Mouse (Mus musculus): ENCODE results near the gene Kcnmb4. TPM values are rescaled to one million over a fixed set of nuclear protein-coding genes. Genes with fewer than 3 reads are reported as not detected.

Gene Kcnmb4
- polyA plus RNA-seq, 1 experiment from 2014 or later, result 1.5 TPM

GRCm38 (mm10) chr10:116475725-116476124, 2.0 kb upstream of the Kcnmb4 start:
- DNase-seq (ENCODE audit: low spot score), result no peak
- Histone ChIP-seq H3K4me1 (replicated peaks; ENCODE audit: insufficient read depth, low read length) (peaks cover 6% of the 10 kb centered on the region; the same call in 1 of the 2 replicates), H3K27me3 (ENCODE audit: insufficient read depth, low read length) (no peaks in the 10 kb centered on the region; the same call in 1 of the 2 replicates), H3K36me3 (ENCODE audit: insufficient read depth, low read length) (no peaks in the 10 kb centered on the region), H3K9me3 (replicated peaks; ENCODE audit: low read length) (no peaks in the 10 kb centered on the region), H3K4me3 (replicated peaks; ENCODE audit: low read depth, low read length) (no peak overlapping the region), H3K9ac (ENCODE audit: low read depth, low read length) (no peak overlapping the region), H3K27ac (no peak overlapping the region), H3K4me2 (ENCODE audit: low read length) (no peak overlapping the region)
- no peak for ATAC-seq (replicated peaks; ENCODE audit: low FRiP score, low read depth)
- no peak for TF ChIP-seq CTCF (IDR thresholded peaks at IDR 0.05; ENCODE audit: low read depth)
- 51% methylated on average over 6 of the region's 6 CpGs for WGBS

GRCm38 (mm10) chr10:116473071-116473758, 463 bp downstream of the Kcnmb4 start:
- Histone ChIP-seq H3K9ac (ENCODE audit: low read depth, low read length) (peak overlapping the region; percentile 70), H3K27me3 (ENCODE audit: insufficient read depth, low read length) (no peaks in the 10 kb centered on the region; the same call in 1 of the 2 replicates), H3K4me3 (replicated peaks; ENCODE audit: low read depth, low read length) (peak overlapping the region; percentile 78), H3K36me3 (ENCODE audit: insufficient read depth, low read length) (no peaks in the 10 kb centered on the region), H3K27ac (no peak overlapping the region), H3K4me2 (ENCODE audit: low read length) (peak overlapping the region; percentile 97), H3K4me1 (replicated peaks; ENCODE audit: insufficient read depth, low read length) (peaks cover 6% of the 10 kb centered on the region; the same call in 1 of the 2 replicates), H3K9me3 (replicated peaks; ENCODE audit: low read length) (no peaks in the 10 kb centered on the region)
- ATAC-seq (replicated peaks; ENCODE audit: low FRiP score, low read depth) (peak; percentile 59), DNase-seq (ENCODE audit: low spot score) (peak; percentile 69)
- TF ChIP-seq CTCF (IDR thresholded peaks at IDR 0.05; ENCODE audit: low read depth), result no peak
- WGBS, result under 1% methylated on average over 61 of the region's 78 CpGs

GRCm38 (mm10) chr10:116472579-116472978, 1.1 kb downstream of the Kcnmb4 start:
- H3K27ac ChIP-seq, result no peak overlapping the region
- no peaks in the 10 kb centered on the region for H3K9me3 ChIP-seq (replicated peaks; ENCODE audit: low read length)
- ATAC-seq (replicated peaks; ENCODE audit: low FRiP score, low read depth) (no peak), DNase-seq (ENCODE audit: low spot score) (no peak)
- no peaks in the 10 kb centered on the region; the same call in 1 of the 2 replicates for H3K27me3 ChIP-seq (ENCODE audit: insufficient read depth, low read length)
- no peaks in the 10 kb centered on the region for H3K36me3 ChIP-seq (ENCODE audit: insufficient read depth, low read length)
- no peak for TF ChIP-seq CTCF (IDR thresholded peaks at IDR 0.05; ENCODE audit: low read depth)
- peak overlapping the region; percentile 70; the same call in 1 of the 2 replicates for H3K9ac ChIP-seq (ENCODE audit: low read depth, low read length)
- H3K4me3 ChIP-seq (replicated peaks; ENCODE audit: low read depth, low read length), result peak overlapping the region; percentile 78
- H3K4me2 ChIP-seq (ENCODE audit: low read length), result peak overlapping the region; percentile 97
- H3K4me1 ChIP-seq (replicated peaks; ENCODE audit: insufficient read depth, low read length), result peaks cover 6% of the 10 kb centered on the region; the same call in 1 of the 2 replicates
- WGBS, result 13% methylated on average over 5 of the region's 5 CpGs

GRCm38 (mm10) chr10:116470306-116470925, 3.3 kb downstream of the Kcnmb4 start:
- H3K36me3 ChIP-seq (ENCODE audit: insufficient read depth, low read length), result no peaks in the 10 kb centered on the region
- no peak overlapping the region for H3K9ac ChIP-seq (ENCODE audit: low read depth, low read length)
- H3K4me3 ChIP-seq (replicated peaks; ENCODE audit: low read depth, low read length), result no peak overlapping the region
- TF ChIP-seq CTCF (IDR thresholded peaks at IDR 0.05; ENCODE audit: low read depth), result no peak
- ATAC-seq (replicated peaks; ENCODE audit: low FRiP score, low read depth) (no peak), DNase-seq (ENCODE audit: low spot score) (no peak)
- 91% methylated on average over 11 of the region's 11 CpGs for WGBS
- H3K4me1 ChIP-seq (replicated peaks; ENCODE audit: insufficient read depth, low read length), result peaks cover 6% of the 10 kb centered on the region; the same call in 1 of the 2 replicates
- H3K9me3 ChIP-seq (replicated peaks; ENCODE audit: low read length), result no peaks in the 10 kb centered on the region
- H3K4me2 ChIP-seq (ENCODE audit: low read length), result no peak overlapping the region
- no peaks in the 10 kb centered on the region; the same call in 1 of the 2 replicates for H3K27me3 ChIP-seq (ENCODE audit: insufficient read depth, low read length)
- no peak overlapping the region for H3K27ac ChIP-seq

- DNase-seq (ENCODE audit: low spot score) (no peak), ATAC-seq (replicated peaks; ENCODE audit: low FRiP score, low read depth) (no peak)
- Histone ChIP-seq H3K27me3 (ENCODE audit: insufficient read depth, low read length) (no peaks in the 10 kb centered on the region; the same call in 1 of the 2 replicates), H3K4me2 (ENCODE audit: low read length) (no peak overlapping the region), H3K4me1 (replicated peaks; ENCODE audit: insufficient read depth, low read length) (peaks cover 3% of the 10 kb centered on the region; the same call in 1 of the 2 replicates), H3K36me3 (ENCODE audit: insufficient read depth, low read length) (no peaks in the 10 kb centered on the region), H3K4me3 (replicated peaks; ENCODE audit: low read depth, low read length) (no peak overlapping the region), H3K9me3 (replicated peaks; ENCODE audit: low read length) (no peaks in the 10 kb centered on the region), H3K9ac (ENCODE audit: low read depth, low read length) (no peak overlapping the region), H3K27ac (no peak overlapping the region)
- TF ChIP-seq CTCF (IDR thresholded peaks at IDR 0.05; ENCODE audit: low read depth), result no peak
- 72% methylated on average over 5 of the region's 5 CpGs for WGBS
Measured at GRCm38 (mm10) chr10:116468094-116468493, 5.6 kb downstream of the Kcnmb4 start.

GRCm38 (mm10) chr10:116463753-116464345, 9.8 kb downstream of the Kcnmb4 start:
- peak; percentile 5; the same call in 1 of the 2 replicates for TF ChIP-seq CTCF (IDR thresholded peaks at IDR 0.05; ENCODE audit: low read depth)
- 92% methylated on average over 12 of the region's 12 CpGs for WGBS
- Histone ChIP-seq H3K9me3 (replicated peaks; ENCODE audit: low read length) (no peaks in the 10 kb centered on the region), H3K36me3 (ENCODE audit: insufficient read depth, low read length) (no peaks in the 10 kb centered on the region), H3K4me2 (ENCODE audit: low read length) (no peak overlapping the region), H3K9ac (ENCODE audit: low read depth, low read length) (no peak overlapping the region), H3K27me3 (ENCODE audit: insufficient read depth, low read length) (no peaks in the 10 kb centered on the region), H3K27ac (no peak overlapping the region), H3K4me3 (replicated peaks; ENCODE audit: low read depth, low read length) (no peak overlapping the region), H3K4me1 (replicated peaks; ENCODE audit: insufficient read depth, low read length) (no peaks in the 10 kb centered on the region)
- DNase-seq (ENCODE audit: low spot score), result no peak
- no peak for ATAC-seq (replicated peaks; ENCODE audit: low FRiP score, low read depth)
